Mouse (Mus musculus) liver (tissue): ENCODE measurements around the gene Mxra8.

Experiments used
- DNase-seq: peaks from one replicate; pipeline ENCODE4 v3.0.0-alpha.2; 2020; ENCODE audit warnings: mixed read lengths

The Mxra8 gene

DNA sequence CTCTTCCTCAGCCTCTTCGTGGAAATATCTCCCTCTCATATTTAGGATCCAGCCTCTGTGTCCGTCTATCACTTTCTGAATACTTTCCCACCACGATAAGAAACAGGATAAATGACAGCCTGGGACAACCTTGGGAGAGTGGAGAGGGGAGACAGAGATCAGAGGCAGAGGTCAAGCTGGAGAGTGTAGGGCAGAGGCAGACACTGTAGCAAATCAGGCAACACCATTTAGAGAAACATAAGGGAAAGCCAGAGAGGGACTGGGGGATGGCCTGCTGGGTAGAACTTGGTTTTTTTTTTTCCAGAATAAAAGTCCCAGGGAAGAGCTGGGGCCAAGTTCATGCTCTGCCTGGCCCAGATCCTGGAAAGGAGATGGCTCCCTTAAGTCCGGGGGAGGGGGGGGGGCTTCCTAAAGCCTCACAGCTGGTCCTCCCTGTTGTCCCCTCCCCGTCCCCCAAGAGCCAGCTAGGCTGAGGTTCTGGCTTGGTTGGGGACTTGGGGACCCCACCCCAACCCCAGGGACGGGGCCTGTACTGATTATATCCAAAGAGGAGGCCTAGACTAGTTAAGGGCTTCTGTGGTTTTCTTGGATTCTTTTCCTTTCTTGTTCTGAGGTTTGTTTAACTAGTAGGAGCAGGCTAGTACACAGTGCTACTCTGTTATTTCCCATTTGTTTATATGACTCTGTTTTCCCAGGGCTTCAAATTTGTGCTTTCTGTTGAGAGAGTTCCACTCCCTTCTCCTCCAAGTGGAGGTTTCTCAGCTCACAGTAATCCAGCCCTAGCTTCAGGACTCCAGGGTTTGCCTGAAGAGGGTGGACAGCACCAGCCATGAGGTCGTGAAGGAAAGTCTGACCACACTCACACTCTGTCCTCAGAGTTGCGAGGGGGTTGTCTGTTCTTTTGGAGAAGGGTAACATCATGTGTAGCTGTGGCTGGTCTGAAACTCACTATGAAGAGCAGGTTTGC is 1.0 kb upstream of the Mxra8 start:
- DNase-seq, result no peak

DNA sequence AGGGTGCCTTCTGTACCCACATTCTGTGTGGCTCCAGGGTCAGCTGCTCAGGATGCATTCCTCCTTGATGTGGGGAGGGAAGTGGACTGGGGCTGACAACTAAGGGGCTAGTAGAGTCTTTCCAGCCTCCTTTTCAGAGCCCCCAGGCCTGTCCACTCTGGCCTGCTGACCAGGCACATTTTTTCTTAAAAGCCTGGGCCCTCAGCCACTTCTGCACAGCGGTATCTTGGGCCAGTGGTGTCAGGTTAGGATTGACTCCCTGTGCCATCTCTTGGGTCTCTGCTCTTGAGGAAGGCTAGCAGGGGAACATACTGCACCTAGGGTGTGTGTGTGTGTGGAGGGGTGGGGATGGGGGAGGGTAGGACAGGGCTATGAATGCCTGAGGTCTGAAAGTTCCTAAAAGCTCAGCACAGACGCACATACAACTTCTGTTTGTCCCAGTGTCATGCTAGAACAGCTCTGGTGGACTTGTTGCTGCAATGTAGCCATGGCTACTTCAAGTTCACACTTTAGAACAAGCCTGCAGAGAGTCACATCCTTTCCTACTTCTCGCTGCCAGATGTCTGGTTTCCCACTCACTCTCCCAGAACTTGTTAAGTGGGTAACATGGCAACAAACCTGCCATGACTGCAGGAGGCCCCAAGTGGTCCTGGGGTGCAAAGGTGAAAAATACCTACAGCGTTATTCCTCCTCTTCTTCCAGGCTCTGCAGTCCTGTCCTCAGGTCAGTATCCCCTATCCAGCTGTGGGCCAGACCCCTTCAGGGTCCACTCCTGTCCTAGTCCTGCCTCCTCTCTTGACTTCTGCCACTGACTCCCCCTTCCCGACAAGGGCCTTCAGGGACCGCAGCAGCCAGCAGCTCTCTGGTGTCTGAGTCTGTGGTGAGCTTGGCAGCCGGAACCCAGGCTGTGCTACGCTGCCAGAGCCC is 859 bp downstream of the Mxra8 start:
- no peak for DNase-seq

DNA sequence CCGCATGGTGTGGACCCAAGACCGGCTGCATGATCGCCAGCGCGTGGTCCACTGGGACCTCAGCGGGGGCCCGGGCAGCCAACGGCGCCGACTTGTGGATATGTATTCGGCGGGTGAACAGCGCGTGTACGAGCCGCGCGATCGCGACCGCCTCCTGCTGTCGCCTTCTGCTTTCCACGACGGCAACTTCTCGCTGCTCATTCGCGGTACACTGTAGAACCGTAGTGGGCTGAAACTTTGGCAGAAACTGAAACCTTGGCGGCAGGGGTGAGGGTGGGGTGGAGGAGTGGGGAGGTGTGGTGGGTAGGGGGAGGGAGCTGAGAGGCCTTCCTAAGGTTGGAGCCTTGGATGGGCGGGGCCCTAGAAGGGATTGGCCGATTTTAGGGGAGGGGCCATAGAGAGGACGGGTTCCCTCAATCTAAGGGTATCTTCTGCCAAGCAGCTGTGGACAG is 1.5 kb downstream of the Mxra8 start:
- peak; percentile 76 for DNase-seq

DNA sequence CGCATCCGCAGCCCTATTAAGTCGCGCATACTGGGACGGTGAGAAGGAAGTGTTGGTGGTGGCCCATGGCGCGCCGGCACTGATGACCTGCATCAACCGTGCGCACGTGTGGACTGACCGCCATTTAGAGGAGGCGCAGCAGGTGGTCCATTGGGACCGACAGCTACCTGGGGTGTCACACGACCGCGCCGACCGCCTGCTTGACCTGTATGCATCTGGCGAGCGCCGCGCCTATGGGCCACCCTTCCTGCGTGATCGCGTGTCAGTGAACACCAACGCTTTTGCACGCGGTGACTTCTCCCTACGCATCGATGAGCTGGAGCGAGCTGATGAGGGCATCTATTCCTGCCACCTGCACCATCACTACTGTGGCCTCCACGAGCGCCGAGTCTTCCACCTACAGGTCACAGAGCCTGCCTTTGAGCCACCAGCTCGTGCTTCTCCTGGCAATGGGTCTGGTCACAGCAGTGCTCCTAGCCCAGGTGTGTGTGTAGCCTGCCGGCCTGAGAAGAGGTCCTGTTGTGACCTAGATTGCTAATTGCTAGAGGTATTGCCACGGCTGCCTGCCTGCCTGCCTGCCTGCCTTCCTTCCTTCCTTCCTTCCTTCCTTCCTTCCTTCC is 2.3 kb downstream of the Mxra8 start:
- DNase-seq, result no peak

DNA sequence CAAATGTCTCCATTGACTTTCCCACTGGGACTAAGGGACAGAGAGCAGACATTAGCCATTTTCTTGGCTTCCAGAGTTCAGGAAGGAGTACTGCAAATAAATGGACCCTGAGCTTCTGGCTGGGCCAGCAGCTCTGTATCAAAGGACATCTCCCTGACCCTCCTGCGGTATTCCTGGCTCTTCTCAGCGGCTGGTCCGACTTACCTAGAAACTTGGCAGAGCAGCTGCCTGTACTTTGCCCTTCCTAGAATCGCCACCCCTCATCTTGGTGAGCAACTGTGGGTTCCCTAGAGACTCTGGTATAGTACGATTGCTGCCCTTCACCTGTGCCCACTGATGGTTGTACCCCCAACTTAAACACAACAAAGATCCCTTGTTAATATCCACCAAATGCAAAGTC is 3.8 kb downstream of the Mxra8 start:
- DNase-seq, result no peak

DNA sequence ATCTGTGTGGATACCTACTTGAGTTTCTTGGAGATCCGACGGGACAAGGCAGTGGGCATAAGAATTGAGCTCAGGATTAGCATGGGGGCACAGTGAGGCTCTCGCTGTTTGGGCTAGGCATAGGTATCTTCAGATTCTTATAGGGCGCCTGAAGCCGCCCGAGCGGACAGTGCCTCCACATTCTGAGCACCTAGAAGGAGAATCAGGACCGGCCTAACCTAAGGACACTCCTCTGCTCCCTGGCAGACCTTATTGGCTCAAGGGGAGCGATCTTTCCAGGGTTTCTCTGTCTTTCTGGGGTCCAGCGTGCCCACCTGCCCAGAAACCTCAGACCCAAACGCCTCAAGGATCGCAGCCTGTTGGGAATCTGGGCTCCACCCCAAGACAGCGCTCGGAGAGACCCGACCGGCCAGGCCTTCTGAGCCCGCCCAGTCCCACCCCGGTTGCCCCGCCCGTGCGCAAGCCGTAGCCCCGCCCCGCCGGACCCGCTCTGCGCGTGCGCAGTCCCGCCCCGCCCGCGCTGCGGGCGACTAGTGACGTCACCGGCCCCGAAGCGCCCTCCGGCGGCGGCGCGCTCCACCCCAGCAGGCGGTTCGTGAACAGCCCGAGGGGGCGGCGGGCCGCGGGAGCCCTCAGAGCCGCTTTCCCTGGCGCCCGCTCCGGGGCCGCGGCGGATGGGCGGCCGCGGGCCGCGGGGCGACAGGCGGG is 7.5 kb downstream of the Mxra8 start, which contains the start of gene Dvl1:
TSS of gene Dvl1 (plus strand) at position 532 of the 708 bp plus-strand sequence.
- DNase-seq, result peak; percentile 97

DNA sequence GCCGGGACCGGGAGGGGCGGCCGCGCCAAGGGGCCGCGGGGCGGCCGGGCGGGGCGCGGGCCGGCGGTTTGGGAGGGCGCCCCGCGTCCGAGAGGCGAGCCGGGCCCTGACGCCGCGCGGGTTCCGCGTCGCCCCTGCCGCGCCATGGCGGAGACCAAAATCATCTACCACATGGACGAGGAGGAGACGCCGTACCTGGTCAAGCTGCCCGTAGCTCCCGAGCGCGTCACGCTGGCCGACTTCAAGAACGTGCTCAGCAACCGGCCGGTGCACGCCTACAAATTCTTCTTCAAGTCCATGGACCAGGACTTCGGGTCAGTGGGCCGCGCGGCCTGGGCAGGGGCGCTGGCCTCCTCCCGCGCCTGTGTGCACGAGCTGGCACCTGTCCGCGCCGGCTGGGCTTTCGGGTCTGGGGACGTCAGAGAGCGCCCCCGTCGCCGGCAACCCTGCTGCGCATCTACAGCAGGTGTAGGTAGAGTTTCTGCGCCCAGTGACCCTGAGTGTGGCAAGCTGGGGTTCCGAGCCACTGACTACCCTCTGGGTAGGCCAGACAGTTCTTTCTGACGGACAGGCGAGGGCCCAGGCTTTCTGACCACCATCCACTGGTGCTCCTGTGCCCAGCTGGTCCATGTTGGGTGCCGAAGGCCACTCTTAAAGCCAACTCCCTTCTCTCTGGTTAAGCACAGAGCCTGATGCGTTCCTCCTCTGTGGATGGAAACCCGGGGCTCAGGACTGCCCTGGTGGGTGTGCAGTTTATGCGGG is 8.3 kb downstream of the Mxra8 start:
- peak; percentile 56 for DNase-seq

DNA sequence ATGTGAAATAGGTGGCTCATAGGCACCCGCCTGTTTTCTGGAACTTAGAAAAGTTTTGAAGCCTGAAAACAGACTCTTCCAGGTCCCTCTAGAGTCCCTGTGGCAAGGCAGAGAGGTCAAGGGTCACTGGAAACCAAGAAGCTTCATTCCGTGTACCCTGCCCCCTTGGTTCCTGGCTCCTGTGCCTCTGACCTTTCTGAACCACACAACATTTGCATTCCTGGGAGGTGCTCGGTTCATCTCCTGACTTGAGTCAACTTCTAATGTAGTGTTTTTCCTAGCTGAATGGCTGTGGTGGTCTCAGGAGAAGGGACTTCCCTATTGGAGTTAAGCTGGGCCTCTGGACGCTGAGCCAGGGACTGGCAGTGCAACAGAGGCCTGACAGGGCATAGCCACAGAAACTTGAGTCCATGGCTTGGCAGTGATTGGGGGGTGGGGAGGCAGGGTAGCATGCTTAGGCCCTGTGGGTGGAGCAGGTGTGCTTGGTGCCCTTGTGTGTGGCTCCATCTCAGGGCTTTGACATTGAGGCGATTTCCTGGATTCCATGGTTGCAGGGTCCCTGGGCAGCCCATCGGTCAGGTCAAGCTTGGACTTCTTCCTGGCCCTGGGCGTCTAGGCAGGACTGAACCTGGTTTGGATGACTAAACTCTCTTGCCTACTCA is 9.1 kb downstream of the Mxra8 start:
- no peak for DNase-seq

DNA sequence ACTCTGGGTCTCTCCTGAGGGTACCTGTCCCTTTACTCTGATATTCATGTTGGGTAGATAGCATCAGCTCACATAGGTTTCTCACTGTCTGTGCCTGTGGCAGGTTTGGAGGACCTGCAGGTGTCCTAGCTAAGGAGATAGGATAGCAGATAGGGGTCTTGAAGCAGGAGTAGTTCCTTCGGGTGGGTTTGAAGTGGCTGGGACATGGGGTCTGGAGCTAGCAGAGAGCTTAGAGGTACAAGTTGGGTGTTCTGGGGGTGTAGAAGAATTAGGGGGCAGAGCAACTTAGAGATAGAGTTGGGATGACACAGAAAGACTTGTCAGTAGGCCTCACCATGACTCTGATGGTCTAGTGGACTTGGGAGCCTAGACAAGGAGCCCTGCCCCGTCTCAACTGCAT is 9.9 kb downstream of the Mxra8 start:
- no peak for DNase-seq

DNA sequence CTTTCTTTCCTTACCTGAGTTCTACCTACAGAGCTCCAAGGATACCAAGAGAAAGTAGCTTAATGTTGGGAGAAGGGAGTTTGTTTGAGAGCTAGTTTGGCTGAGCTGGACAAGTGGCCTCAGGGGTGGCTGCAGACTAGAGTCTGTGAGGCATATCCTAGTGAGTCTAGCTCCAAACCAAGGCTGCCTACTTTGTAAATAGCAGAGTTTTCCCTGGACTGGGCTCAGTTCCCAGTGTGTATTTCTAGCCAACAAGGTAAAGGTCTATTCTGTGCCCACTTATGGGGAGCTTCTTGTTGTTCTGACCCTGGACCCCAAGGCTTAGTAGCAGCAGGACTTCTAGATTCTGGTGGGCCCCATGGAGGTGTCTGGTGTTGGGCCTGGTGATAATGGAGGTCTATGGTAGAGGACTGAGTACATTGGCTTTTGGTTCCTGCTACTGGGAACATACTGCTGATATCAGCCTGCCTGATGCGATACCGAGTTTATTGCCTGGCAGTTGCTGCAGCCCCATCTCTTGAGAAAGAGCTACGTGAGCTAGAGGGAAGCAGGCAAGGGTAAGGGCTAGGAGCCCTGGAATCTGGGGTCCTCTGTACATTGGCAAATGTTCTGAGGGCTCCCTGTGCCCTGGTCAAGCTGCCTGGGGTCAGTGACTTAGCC is 10.4 kb downstream of the Mxra8 start:
- DNase-seq, result no peak

DNA sequence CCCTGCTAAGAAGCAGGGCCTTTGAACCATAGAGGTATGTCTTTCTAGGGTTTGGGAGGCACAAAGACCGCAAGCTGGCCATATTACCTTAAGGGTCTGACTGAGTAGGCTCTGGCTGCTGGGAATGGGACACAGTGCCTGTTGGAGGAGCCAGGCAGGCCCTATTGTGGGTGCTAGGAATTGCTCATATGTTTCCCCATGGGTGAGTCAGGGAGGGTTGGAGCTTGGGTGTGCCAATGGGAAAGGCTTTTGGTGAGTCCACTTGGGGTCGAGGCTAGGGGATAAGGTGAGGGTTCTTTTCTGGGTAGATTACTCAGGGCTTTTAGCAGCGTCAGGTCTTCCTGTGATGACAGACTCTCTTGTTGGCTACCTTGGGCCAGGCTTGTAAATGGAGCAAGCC is 11.9 kb downstream of the Mxra8 start:
- no peak for DNase-seq

DNA sequence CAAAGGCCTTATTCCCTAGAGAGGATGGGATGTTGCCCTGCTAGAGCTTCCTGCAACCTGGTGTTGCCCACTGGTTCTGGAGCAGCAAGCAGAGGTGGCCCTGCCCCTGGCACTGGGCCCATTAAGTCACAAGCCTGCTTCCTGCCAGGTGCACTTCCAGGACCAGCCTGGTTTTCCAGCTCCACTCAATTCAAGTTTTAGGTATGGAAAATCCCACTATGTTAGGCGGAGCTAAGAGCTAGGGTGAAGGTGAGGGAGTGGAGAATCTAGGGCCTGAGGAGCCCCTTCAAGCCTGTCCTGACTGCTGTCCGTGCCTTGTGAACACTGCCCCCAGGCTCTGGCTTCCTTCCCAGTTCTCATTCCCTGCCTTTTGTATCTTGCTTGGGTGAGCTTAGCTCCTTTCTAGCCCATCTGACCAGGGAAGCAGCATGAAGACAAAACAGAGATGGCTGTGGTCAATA is 12.5 kb downstream of the Mxra8 start:
- DNase-seq, result no peak

DNA sequence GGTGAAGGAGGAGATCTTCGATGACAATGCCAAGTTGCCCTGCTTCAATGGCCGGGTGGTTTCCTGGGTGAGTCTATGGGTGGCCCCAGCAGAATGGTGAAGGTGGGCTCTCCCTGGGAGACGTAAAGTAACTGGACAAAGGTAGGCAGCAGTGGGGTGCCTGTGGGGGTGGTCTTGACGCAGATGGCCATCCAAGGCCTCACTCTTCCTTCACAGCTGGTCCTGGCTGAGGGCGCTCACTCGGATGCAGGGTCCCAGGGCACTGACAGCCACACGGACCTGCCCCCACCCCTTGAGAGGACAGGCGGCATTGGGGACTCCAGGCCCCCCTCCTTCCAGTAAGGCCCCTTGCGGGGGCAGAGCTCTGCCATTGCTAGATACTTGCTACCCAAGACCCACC is 13.9 kb downstream of the Mxra8 start:
- DNase-seq, result no peak

DNA sequence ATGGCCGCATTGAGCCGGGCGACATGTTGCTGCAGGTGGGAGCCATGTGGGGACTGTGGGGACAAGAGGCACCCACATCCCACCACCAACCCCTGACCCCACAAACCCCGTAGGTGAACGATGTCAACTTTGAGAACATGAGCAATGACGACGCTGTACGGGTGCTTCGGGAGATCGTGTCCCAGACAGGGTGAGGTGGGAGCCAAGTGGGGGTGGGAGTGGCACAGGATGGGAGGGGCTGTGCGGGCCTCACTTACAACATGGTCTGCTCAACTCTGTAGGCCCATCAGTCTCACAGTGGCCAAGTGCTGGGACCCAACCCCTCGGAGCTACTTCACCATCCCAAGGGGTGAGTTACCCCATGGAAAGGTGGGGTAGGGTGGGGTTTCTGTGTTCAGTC is 15.5 kb downstream of the Mxra8 start:
- no peak for DNase-seq

DNA sequence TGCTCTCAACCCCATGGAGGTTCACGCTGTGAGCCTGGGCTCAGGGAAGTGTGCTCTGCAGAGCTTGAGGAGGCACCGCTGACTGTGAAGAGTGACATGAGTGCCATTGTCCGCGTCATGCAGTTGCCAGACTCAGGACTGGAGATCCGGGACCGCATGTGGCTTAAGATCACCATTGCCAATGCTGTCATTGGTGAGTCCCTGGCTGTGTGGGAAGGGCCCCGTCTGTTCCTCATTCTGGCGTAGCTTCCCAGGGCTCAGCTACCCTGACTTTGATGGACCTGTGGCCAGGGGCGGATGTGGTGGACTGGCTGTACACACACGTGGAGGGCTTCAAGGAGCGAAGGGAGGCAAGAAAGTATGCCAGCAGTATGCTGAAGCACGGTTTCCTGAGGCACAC is 16.6 kb downstream of the Mxra8 start:
- no peak for DNase-seq

DNA sequence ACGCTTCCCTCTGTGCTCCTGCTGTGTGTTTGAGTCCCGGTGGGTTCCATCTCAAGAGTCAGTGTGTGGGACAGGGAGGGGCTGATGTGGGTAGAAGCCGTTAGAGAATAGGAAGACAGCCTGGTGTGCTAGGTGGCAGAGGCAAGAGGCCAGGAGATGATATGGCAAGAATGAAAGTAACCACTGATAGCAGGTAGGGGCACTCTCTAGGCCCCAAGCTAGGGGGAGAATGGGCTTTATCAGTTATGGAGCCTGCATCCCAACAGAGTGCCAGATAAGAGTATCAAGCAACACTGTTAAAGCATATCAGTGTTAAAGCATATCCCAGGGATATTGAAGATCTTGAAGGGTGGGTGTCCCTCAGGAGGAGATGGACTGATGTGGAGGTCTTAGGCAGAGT is 17.4 kb downstream of the Mxra8 start:
- peak; percentile 2 for DNase-seq

DNA sequence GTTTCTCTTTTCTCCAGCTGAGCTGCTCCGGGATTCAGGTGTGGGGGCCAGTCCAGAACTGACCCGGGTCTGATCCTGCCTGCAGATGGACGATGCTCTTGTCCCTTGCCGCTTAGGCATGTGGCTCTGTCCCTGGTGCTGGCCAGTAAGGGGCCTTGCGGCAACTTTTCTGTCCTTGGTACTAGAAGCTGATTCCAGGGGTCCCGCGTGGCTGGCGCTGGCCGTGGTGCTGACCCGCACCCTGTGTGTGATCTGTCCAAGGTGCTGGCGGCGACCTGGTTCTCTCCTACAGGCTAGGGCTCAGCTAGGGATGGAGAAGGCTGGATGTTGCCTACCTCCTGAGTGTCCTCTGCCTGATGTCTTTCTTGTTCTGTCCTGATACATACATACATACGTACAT is 19.8 kb downstream of the Mxra8 start:
- DNase-seq, result peak; percentile 76

DNA sequence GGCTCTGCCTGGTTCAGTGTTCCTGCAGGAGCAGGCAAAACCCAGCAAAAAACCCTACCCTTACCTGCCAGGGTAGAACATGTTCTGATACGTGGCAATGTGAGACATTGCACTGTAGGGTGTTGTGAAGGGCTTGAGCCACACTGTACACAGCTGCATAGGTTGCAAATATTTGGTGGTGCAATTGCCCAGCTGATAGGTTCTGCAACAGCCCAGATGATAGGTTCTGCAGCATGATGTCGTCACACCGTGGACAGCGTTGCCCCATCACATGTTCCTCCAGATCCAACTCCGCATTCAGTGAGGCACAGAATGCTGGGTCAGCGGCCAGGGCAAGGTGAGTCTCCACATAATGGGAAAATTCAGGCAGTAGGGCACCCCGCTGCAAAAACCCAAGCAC is 22.3 kb downstream of the Mxra8 start:
- no peak for DNase-seq

DNA sequence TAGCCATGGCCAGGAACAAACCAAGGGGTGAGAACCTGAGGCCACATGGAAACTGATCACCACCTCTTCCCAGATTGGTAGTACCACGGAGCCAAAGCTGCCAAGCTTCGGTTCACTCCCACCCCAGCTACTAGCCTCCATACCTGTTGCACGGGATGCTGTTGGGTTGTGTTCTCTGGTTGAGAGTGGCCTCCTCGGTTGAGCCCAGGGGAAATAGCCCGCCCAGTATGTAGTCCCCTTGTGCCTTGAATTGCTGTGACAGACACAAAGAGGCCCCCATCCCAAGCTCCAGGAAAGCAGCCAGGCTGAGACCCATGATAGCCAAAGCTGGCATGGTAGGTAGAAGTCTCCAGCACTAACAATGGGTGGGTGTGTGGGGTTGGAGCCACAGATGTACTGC is 23.5 kb downstream of the Mxra8 start, which contains the start of gene Tas1r3:
TSS of gene Tas1r3 (minus strand) at position 362 of the 400 bp plus-strand sequence.
- no peak for DNase-seq

DNA sequence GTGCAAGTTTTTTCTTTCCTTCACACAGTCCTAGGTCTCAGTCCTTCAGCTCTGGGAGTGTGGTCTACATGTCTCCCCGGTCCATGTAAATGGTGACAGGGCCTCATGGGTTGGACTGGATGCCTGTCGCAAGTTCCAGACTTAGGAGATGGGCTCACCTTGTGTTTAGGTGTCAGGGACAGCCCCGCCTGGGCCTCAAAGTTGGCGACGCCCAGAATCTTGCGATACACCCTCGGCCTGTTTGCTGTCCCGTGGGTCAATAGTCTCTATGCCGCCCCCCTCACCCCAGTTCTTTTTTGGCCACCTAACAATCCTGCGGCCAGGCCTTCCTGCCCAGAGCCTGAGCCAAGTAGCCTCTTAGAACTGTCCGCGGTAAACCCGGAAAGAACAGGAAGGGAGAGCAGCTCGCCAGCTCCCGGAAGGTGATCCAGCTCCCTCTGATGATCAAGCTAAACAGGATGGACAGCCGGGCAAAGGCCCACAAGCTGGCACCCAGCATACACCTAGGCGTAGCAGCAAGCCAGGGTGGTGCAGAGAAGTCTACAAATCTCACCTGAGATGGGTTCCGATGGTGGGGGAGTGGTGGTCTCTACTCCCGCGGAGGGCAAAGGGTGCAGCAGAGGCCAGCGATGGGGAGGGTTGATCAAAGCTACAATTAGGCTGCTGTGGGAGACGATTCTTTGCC is 29.3 kb downstream of the Mxra8 start:
- peak; percentile 35 for DNase-seq
